Mouse (Mus musculus) heart, adult 8-10 months (tissue): ENCODE measurements around the gene Satb2. TPM values are rescaled to one million over a fixed set of nuclear protein-coding genes. Genes with fewer than 3 reads are reported as not detected.

ENCODE experiments used
- DNase-seq: peaks from one replicate; pipeline ENCODE4 v3.0.0; 2022; ENCODE audit warnings: low spot score
- total RNA-seq, 4 experiments: library from RNA; stranded (reverse); gene quantifications; 2 replicates each; pipeline ENCODE4 v1.2.4; 2022

Gene Satb2
- total RNA-seq, 4 experiments from 2014 or later = 0.32 to 0.66 (median 0.46) TPM

- no peak for DNase-seq
Observed at GRCm38 (mm10) chr1:56933821-56934220, 44.6 kb downstream of the Satb2 start.

DNA sequence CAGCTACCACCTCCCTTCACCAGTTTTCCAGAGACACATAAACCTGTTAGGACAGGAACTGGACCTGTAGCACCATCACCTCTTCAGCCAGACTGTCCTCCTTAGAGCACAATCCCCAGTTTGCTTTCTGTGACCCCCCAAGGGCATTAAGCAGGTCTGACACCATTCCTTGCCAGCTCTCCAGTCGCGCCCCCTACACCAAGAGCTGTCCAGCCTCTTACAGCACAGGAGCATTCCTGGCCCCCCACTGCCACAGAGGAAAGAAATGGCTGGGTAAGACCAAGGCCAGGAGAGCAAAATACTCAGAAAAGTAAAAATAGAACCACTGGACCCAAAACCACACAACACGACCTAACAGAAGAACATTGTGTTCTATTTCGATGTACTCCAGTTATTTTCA, 48.4 kb downstream of the Satb2 start:
- DNase-seq = no peak

GRCm38 (mm10) chr1:56928731-56929130, 49.7 kb downstream of the Satb2 start:
- DNase-seq = no peak

DNA sequence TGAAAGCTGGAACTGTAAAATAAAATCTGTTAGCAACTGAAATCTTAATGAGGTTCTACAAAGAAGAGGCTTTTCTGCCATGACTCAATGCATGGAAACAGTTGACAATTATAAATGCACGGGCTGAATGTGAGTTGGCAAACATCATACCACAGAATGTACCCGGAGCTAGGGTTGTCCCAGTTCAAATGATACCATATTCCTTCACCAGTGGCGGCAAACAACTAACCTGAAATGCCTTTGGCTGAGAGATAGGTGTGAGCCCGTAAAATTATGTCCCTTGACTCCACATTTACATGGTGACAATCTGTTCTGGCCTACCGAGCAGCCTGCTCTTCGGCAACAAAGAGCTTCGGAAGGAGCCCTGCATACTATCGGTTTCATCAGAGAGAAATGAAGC, 58.0 kb downstream of the Satb2 start:
- no peak for DNase-seq

GRCm38 (mm10) chr1:56914279-56914678, 64.2 kb downstream of the Satb2 start:
- no peak for DNase-seq

GRCm38 (mm10) chr1:56900706-56901287, 77.7 kb downstream of the Satb2 start:
- DNase-seq = no peak

DNA sequence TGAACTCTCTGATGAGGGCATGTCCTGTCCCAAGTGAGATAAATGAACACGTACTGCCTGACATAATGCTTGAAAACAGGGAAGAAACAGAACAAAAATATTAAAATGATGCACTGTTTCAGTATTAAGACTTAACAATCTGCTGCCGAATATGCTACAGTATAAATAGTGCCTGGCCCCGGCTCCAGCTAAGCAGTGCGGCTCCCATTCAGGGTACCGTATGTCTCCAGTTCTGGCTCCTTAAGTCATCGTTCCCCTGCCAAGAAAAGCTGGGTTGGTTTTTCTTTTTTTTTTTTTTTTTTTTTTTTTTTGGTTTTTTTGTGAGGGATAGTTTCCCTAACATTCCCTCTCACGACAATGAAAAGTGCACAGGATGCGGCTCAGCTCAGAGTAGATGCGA, 78.3 kb downstream of the Satb2 start:
- DNase-seq = no peak

DNA sequence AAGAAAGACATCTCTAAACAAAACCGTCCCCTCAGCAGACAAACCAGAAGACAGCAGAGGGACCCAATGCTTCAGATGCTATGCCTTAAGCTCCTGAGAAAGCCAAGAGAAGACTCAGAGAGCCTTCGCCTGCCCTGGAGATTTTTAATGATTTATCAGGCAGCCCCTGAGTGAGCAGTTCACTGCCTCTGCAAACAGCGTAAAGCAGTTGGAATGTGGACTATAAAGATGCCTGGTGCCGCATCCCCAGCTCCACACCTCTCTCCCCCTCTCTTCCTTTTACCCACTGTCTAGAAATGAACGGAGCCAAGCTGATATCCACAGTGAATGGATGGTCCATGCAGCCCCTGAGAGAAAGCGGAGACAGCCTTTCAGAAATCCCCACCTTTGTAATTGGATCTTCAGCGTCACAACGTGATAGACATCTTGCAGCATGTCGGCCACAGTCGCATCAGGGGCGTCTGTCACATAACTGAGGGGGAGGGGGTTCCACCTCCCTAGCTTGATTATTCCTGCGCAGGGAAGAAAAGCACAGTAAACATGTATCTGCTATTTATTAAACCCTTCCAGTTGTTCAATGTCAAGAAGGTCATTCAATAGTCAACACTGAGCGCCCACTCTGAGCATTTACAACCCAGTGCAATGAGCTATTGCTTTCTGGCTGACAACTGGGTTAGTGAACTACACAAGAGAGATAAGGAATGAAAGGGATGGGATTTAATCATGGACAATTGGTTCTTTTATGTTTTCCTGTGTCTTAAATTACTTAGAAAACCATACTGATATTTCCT, 79.6 kb downstream of the Satb2 start:
- DNase-seq = no peak

- no peak for DNase-seq
Observed at GRCm38 (mm10) chr1:56897492-56898180, 80.8 kb downstream of the Satb2 start.

DNA sequence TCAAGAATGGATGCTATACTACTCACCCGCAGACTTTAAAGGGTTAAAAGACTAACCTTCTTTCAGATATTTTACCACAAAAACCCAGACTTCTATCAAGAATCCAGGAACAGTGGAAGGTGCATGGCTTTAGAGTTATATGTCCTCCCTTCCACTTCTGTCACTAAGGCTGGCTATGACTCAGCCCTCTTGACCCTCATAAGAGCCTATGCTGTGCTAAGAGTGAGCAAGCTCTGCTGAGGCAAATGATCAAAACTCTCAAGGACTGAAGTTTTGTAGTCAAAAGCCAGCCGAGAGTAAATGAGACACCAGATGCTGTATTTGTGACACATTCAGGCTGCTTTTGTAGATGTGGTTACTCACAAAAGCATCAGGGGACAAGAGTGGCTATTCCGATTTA, 81.8 kb downstream of the Satb2 start:
- DNase-seq = no peak

DNA sequence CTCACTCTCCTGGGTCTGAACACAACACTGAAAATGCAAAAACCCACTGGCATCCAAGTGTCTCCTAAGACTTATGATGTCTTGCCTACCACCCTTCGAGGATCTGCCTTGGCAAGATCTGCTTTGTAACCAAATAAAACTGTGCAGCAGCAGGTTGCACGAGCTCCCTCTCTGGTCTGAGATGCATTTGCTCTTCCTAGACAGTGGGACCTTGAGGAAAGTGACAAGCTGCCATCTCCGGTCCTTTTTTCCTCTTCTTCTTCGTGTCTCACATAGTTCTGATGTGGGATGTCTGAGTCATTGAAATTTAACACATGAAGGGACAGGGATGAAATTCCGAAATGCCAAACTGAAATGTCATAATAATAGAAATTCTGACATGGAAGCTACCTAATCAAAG, 85.7 kb downstream of the Satb2 start:
- no peak for DNase-seq

DNA sequence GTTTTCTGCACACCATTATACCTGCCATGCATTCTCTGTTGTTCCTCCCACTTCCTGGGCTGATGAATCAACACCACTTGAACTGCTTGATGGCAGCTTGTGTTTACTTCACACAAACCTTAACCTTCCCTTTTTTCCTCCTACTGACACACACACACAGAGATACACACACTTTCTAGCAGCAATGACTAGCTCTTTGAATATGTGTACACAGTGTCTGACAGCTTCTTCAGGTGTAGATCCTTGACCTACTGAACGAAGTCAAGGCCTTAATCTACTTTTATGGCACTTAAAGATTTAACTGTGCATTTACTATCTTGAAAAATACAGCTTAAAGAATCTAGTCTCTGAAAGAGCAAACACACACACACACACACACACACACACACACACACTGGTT, 89.5 kb downstream of the Satb2 start:
- DNase-seq = no peak

- no peak for DNase-seq
Observed at GRCm38 (mm10) chr1:56887524-56887923, 90.9 kb downstream of the Satb2 start.

GRCm38 (mm10) chr1:56871485-56871884, 107.0 kb downstream of the Satb2 start:
- DNase-seq = no peak

DNA sequence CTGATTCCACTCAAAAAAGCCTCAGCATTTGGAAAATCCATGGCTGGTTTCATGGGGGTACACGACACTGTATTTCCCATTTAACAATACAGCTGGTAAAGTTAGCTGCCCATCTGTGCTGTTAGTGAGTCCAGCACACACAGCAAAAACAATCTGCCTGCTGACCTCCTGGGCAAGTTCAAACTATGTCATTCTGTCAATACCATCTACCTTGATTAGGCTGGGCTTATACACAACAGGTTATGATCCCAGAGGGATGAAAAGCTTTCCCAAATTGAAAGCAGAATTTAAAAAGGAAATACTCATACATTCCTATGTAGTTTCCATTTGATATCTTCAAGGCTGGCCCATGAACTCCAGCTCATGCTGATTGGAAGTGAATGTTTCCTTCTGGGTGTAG, 113.2 kb downstream of the Satb2 start:
- no peak for DNase-seq

DNA sequence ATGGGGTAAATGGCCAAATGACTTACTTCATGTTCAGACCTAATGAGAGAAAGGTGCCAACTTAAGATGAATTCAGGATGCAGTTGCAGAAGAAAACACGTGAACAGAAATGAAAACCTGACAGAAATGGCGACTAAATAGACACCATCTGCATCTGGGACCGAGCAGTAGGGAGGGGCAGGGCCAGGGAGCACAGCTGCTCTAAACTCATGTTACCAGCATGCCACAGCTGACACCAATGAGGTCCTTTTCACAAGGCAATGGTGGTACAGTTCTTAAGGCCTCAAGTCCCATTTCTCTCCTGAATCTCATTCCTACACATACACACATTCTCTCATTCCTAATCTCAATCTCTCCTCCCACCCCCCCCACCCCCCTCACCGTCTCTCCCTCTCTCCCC, 115.7 kb downstream of the Satb2 start:
- DNase-seq = no peak

DNA sequence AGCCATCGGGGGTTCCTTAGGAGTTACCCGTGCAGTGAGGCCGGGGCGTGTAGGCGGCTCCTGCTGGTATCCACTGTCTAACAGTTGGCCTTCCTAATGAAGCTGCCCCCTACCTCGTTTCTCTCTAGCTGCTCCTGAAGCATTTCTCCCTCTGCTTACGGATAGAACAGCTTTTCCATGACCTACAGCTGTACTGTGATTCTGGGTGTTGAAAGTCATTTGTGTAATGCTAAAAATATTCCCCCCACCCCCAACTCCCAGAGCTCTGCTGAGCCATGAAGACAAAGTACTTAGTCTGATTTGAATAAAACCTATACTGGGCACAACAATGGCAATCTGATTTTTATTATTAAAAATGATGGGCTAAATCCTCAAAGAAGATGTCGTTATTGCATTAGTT, 121.2 kb downstream of the Satb2 start:
- DNase-seq = no peak

DNA sequence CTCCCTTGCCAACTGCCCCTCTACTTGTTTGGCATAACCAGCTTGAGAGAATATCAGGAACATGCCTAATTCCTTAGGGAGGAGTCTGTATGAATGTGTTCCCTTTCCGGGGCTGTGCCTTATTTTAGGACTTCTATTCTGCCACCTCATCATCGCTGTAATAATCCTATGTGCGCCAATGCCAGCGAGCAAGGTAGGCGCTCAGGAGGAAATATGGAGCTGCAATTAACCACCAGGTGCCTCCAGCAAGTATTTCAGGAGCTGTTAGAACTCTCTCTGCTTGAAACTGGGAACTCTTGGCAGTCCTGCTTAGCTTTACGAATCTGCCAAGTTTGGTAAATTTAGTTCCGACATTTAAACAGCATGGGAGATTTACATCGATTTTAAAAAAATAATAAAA, 128.0 kb downstream of the Satb2 start:
- DNase-seq = no peak

DNA sequence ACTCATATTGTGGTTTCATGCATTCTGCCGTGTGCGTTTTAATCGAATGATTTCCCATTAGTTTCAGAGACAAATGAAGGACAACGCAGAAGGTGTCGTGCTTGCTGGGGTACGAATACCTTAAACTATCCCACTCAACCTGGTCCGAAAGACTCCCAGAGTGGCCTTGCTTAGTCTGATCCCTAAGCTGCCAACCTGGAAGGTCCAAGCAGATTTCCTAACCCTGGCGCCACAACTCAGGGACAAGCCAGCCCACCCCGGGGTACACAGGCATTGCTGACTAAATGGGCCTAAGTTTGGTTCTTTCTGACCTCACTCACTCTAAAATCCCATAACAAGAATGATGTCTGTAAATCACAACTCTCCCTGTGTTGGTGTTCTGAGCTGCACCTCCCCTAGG, 132.1 kb downstream of the Satb2 start:
- DNase-seq = no peak

DNA sequence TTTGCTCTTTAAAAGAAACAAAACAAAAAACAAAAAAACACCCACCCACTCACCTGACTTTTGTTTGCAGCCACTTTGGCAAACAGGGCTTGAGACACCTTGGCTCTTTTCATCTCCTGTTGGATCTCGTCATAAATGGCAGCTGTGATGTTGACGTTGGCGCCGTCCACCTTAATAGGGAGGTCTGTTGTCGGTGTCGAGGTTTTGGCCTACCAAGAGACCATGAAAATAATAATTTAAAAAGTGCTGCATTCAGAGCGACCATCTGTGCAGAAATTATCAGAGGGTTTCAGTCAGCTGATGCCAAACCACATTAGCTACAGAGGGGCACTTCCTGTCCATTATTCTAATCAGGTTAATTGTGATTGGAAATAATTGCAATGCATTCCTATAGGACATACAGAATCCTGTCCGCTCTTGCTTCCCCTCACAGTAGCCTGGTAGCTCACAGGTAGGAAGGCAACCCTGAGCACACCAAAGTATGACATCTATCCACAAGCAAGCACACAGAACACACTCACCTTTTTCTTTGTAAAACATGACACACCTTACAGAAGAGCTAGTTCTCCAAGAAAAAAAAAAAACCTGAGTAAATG, 132.8 kb downstream of the Satb2 start:
- no peak for DNase-seq

DNA sequence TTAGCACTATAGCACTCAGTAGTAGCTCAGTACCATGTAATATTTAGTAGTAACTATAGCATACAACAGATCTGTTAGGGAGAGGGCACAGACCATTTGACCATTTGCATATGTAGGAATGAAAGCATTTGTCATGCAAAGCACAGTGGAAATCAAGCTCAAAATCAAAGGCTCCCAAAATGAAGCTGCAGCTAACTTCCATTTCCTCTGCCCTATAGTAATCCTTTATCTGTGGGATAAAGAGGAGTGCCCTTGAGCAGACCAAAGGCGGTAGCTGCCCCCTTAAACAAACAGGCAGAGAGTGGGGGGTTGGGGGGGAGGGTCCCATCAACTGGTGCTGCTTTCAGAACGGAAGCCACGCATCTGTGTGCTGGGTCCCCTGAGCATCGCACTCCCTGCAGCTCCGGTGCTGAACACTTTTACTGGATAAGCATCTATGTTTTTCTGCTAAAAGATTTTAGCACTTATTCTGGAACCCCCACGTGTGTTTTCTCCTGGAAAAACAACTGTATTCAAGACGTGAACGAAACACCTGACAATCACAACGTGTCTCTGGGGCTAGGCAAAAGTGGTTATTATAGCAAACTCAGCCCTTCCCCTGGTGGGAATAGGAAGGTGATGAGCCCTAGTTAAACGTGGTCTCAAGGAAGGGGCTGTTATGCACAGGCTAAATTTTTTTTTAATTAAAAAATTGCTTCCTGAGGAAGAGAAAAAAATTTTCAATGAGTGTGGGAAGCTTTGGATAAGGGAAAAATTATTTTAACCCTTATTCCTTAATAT, 133.7 kb downstream of the Satb2 start:
- no peak for DNase-seq

GRCm38 (mm10) chr1:56838901-56839300, 139.5 kb downstream of the Satb2 start:
- DNase-seq = no peak
